Mouse (Mus musculus): ENCODE data around the gene Ccna1. TPM values are rescaled to one million over a fixed set of nuclear protein-coding genes. Genes with fewer than 3 reads are reported as not detected.

Gene Ccna1
- polyA plus RNA-seq, 1 experiment from 2014 or later = 1.7 TPM

DNA sequence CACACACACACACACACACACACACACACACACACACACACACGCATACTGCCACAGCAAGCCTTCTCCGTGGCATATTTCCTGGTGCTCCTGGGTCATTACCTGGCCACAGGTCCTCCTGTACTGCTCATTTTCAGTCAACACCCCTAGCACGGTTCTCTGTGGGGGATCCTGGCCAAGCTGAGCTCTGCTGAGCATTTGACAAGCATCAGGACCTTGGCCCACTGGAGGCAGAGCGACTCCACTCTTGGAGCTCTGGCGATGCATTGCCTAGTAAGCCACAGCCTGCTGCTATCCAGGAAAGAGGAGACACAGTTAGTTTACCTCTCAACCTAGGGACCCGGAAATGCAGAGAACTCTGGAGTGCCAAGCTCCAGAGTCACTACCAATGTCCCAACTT, 1.1 kb downstream of the Ccna1 start:
- H3K27me3 ChIP-seq (ENCODE audit: control insufficient read depth, insufficient read depth, low read length) = peaks cover 24% of the 10 kb centered on the region

DNA sequence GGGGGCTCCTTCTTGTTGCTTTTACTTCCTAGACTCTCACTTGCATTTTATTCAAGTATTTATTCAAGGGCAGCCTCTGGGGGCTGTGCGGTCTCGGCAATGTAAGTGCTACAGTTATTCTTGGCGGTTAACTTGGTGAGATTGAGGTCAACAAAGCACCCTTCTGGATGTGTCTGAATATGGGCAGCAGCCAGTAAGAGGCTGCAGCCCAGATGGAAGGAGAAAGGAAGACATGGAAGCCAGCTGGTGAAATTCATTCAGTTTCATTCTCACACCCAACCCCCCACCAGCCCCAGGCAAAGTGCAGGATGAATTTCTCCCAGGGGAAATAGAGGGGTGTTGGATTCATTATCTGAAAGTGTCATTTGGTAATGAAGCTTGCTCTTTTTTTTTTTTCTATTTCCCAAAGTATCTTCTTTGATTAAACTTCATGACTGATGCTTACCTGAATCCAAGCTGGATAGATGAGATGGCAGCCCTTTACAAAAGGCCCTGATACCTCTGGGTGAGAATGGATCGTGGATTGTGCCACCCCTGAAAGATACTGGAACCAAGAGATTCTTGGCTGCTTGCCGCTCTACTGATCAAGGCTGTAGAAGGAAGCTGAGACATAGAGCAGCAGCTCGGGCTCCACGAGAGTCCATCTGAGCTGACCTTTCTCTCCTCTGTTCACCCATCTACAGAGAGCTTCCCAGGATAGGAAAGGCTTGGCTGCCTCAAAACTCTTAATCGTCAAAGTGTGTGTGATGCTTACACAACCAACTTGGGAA, 10.5 kb downstream of the Ccna1 start:
- WGBS = 55% methylated on average over 8 of the region's 8 CpGs

More for the DNA sequence above, 1.1 kb downstream of the Ccna1 start:
- no peaks in the 10 kb centered on the region for H3K9me3 ChIP-seq (replicated peaks; ENCODE audit: control insufficient read depth, low read length)
- H3K27ac ChIP-seq (ENCODE audit: low read length) = no peak overlapping the region
- no peak overlapping the region for H3K9ac ChIP-seq (ENCODE audit: low read length)
- no peak for ATAC-seq (replicated peaks; ENCODE audit: extremely low read depth, insufficient read depth, low FRiP score)
- H3K4me3 ChIP-seq (ENCODE audit: low read length) = peak overlapping the region; percentile 52; the same call in 1 of the 2 replicates
- no peaks in the 10 kb centered on the region for H3K36me3 ChIP-seq (ENCODE audit: control insufficient read depth, insufficient read depth)
- WGBS = 45% methylated on average over 6 of the region's 6 CpGs
- peak overlapping the region; percentile 71; the same call in 1 of the 2 replicates for H3K4me2 ChIP-seq (ENCODE audit: low read depth, low read length)
- peaks cover 4% of the 10 kb centered on the region; the same call in 1 of the 2 replicates for H3K4me1 ChIP-seq (ENCODE audit: control insufficient read depth, insufficient read depth, low read length)

DNA sequence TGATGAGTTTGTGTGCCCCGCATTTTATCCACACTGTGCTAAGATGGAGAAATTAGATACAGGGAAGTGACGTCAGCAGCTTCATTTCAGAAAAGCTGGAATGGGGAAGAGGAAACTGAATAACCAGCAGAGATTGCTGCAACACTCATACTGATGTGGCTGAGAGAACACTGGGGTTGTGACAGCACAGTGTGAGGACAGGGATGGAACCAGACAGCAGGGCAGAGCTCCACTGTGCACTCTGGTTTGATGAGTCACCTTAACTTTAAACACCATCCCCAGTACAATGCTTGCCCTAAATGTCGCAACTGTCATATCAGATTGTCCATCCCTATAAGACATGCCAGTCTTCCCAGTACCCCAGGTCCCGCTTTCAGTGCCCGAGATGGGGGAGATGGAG, 17.7 kb downstream of the Ccna1 start:
- H3K4me2 ChIP-seq (ENCODE audit: low read depth, low read length) = no peak overlapping the region
- ATAC-seq (replicated peaks; ENCODE audit: extremely low read depth, insufficient read depth, low FRiP score) = no peak
- H3K4me3 ChIP-seq (ENCODE audit: low read length) = no peak overlapping the region
- H3K9ac ChIP-seq (ENCODE audit: low read length) = no peak overlapping the region
- no peaks in the 10 kb centered on the region for H3K27me3 ChIP-seq (ENCODE audit: control insufficient read depth, insufficient read depth, low read length)
- no peak overlapping the region for H3K27ac ChIP-seq (ENCODE audit: low read length)
- 78% methylated on average over 5 of the region's 5 CpGs for WGBS
- no peaks in the 10 kb centered on the region for H3K36me3 ChIP-seq (ENCODE audit: control insufficient read depth, insufficient read depth)
- no peaks in the 10 kb centered on the region for H3K9me3 ChIP-seq (replicated peaks; ENCODE audit: control insufficient read depth, low read length)
- H3K4me1 ChIP-seq (ENCODE audit: control insufficient read depth, insufficient read depth, low read length) = no peaks in the 10 kb centered on the region

More for the DNA sequence above, 10.5 kb downstream of the Ccna1 start:
- H3K4me2 ChIP-seq (ENCODE audit: low read depth, low read length) = no peak overlapping the region
- H3K4me1 ChIP-seq (ENCODE audit: control insufficient read depth, insufficient read depth, low read length) = no peaks in the 10 kb centered on the region
- H3K36me3 ChIP-seq (ENCODE audit: control insufficient read depth, insufficient read depth) = no peaks in the 10 kb centered on the region
- no peaks in the 10 kb centered on the region for H3K9me3 ChIP-seq (replicated peaks; ENCODE audit: control insufficient read depth, low read length)
- no peaks in the 10 kb centered on the region for H3K27me3 ChIP-seq (ENCODE audit: control insufficient read depth, insufficient read depth, low read length)
- no peak overlapping the region for H3K9ac ChIP-seq (ENCODE audit: low read length)
- no peak overlapping the region for H3K27ac ChIP-seq (ENCODE audit: low read length)
- ATAC-seq (replicated peaks; ENCODE audit: extremely low read depth, insufficient read depth, low FRiP score) = 0 out of 2 replicates have a peak, but pooled peaks have one; percentile 41
- no peak overlapping the region for H3K4me3 ChIP-seq (ENCODE audit: low read length)

DNA sequence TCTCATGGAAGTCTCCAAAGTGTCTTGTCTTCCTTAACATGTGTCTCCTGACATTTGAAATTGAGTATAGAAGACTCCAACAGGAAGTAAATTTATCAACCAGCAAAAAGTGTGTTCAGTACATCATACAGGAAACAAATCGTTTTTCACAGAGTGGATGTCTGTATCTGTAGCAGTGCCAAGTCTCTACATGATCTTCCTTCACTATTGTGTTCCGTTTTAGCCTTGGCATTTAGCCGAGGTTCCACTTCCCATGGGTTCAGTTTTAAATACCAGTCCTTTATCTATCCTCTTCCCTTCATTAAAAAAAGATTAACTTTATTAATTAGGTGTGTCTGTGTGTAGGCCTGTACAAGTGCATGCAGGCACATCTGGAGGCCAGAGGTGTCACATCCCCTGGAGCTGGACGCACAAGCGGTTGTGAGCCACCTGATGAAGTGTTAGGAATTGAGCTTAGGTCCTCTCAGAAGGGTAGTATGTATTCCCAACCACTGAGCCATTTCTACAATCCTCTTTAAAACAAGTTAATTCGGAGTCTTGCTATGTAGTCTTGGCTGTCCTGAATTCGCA, 27.9 kb downstream of the Ccna1 start:
- no peaks in the 10 kb centered on the region for H3K4me1 ChIP-seq (ENCODE audit: control insufficient read depth, insufficient read depth, low read length)
- no peak overlapping the region for H3K27ac ChIP-seq (ENCODE audit: low read length)
- ATAC-seq (replicated peaks; ENCODE audit: extremely low read depth, insufficient read depth, low FRiP score) = no peak
- no peaks in the 10 kb centered on the region for H3K27me3 ChIP-seq (ENCODE audit: control insufficient read depth, insufficient read depth, low read length)
- no peak overlapping the region for H3K4me3 ChIP-seq (ENCODE audit: low read length)
- H3K9ac ChIP-seq (ENCODE audit: low read length) = no peak overlapping the region
- no peaks in the 10 kb centered on the region for H3K36me3 ChIP-seq (ENCODE audit: control insufficient read depth, insufficient read depth)
- no peaks in the 10 kb centered on the region for H3K9me3 ChIP-seq (replicated peaks; ENCODE audit: control insufficient read depth, low read length)
- no peak overlapping the region for H3K4me2 ChIP-seq (ENCODE audit: low read depth, low read length)
- WGBS = 57% methylated on average over 7 of the region's 7 CpGs

DNA sequence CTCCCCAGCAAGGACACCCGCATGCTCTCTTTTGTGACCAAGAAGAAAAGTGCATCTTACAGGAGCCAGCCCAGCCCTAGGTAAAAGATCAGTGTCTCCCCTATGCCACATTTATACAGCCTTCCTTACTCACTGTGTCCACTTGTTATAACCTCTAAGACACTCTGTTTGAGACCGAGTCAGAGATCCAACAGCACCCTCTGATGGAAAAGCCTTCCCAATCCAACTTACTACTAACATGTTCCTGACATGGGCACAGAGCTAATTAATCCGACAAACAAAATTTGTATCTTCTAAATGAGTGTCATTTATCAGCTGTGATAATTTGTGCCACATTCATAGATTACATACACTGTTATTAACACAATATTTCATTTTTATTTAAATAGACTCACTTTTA, 29.8 kb downstream of the Ccna1 start:
- Histone ChIP-seq H3K4me1 (ENCODE audit: control insufficient read depth, insufficient read depth, low read length) (no peaks in the 10 kb centered on the region), H3K4me3 (ENCODE audit: low read length) (no peak overlapping the region), H3K9ac (ENCODE audit: low read length) (no peak overlapping the region), H3K36me3 (ENCODE audit: control insufficient read depth, insufficient read depth) (no peaks in the 10 kb centered on the region), H3K4me2 (ENCODE audit: low read depth, low read length) (no peak overlapping the region), H3K9me3 (replicated peaks; ENCODE audit: control insufficient read depth, low read length) (no peaks in the 10 kb centered on the region), H3K27me3 (ENCODE audit: control insufficient read depth, insufficient read depth, low read length) (no peaks in the 10 kb centered on the region), H3K27ac (ENCODE audit: low read length) (no peak overlapping the region)
- WGBS = 67% methylated on average over 3 of the region's 3 CpGs
- no peak for ATAC-seq (replicated peaks; ENCODE audit: extremely low read depth, insufficient read depth, low FRiP score)

DNA sequence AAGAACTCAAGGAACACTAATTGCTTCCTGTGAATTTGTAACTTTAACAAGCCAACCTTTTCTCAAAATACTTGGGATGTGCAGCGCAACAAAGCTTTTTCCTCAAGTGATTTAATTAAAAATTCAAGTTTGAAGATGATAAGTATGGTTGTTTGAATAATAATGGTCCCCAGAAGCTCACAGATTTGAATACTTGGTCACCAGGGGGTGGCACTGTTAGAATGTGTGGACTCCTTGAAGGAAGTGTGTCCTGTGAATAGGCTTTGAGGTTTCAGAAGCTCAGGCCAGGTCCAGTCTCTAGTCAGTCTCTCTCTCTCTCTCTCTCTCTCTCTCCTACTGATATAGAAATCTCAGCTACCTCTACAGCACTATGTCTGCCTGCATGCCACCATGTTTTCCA, 32.0 kb downstream of the Ccna1 start:
- Histone ChIP-seq H3K36me3 (ENCODE audit: control insufficient read depth, insufficient read depth) (no peaks in the 10 kb centered on the region), H3K4me3 (ENCODE audit: low read length) (no peak overlapping the region), H3K27ac (ENCODE audit: low read length) (no peak overlapping the region), H3K9ac (ENCODE audit: low read length) (no peak overlapping the region), H3K9me3 (replicated peaks; ENCODE audit: control insufficient read depth, low read length) (no peaks in the 10 kb centered on the region), H3K4me1 (ENCODE audit: control insufficient read depth, insufficient read depth, low read length) (no peaks in the 10 kb centered on the region), H3K27me3 (ENCODE audit: control insufficient read depth, insufficient read depth, low read length) (no peaks in the 10 kb centered on the region), H3K4me2 (ENCODE audit: low read depth, low read length) (no peak overlapping the region)
- 83% methylated on average over 1 of the region's 1 CpGs for WGBS
- no peak for ATAC-seq (replicated peaks; ENCODE audit: extremely low read depth, insufficient read depth, low FRiP score)

DNA sequence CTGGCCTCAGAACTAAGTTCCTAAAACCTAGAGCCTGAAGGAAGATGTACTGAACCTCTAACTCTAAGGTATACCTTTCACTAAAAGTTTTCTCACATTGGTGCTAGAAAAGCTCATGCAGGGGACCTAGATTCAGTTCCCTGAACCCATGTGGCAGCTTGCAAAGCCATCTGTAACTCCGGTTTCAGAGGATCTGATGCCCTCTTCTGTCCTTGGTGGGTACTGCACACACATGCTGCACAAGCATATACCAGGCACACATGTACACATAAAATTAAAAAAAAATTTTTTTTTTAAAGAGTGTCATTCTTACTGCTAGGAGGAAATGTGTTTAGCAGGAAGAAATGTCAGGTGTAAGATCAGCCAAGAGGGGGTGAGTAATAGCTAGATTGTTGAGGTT, 33.1 kb downstream of the Ccna1 start:
- 78% methylated on average over 1 of the region's 1 CpGs for whole genome bisulfite sequencing
- no peak for ATAC-seq (replicated peaks; ENCODE audit: extremely low read depth, insufficient read depth, low FRiP score)

DNA sequence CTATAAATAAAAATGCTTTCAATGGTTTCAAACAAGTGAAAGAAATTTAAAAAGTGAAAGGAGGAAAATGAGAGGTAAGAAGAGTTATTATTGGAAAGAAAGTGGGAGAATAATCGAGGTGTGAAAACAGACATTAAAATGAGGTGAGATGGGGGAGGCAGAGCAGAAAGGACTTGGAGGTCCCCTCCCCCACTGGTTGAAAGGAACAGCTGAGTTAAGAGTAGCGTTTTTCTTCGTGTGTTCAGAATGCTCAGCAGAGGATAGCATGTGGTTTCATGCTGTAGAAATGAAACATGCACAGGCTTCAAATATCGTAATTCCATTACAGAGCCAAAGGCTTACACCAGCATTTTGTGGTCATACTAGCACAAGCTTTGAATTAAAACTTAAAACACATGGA, 42.8 kb downstream of the Ccna1 start:
- Histone ChIP-seq H3K4me1 (ENCODE audit: control insufficient read depth, insufficient read depth, low read length) (no peaks in the 10 kb centered on the region), H3K4me3 (ENCODE audit: low read length) (no peak overlapping the region), H3K27me3 (ENCODE audit: control insufficient read depth, insufficient read depth, low read length) (no peaks in the 10 kb centered on the region), H3K4me2 (ENCODE audit: low read depth, low read length) (no peak overlapping the region), H3K36me3 (ENCODE audit: control insufficient read depth, insufficient read depth) (no peaks in the 10 kb centered on the region), H3K27ac (ENCODE audit: low read length) (no peak overlapping the region), H3K9me3 (replicated peaks; ENCODE audit: control insufficient read depth, low read length) (no peaks in the 10 kb centered on the region), H3K9ac (ENCODE audit: low read length) (no peak overlapping the region)
- 48% methylated on average over 4 of the region's 4 CpGs for WGBS
- no peak for ATAC-seq (replicated peaks; ENCODE audit: extremely low read depth, insufficient read depth, low FRiP score)

More for the DNA sequence above, 33.1 kb downstream of the Ccna1 start:
- Histone ChIP-seq H3K27ac (ENCODE audit: low read length) (no peak overlapping the region), H3K4me1 (ENCODE audit: control insufficient read depth, insufficient read depth, low read length) (no peaks in the 10 kb centered on the region), H3K9ac (ENCODE audit: low read length) (no peak overlapping the region), H3K27me3 (ENCODE audit: control insufficient read depth, insufficient read depth, low read length) (no peaks in the 10 kb centered on the region), H3K9me3 (replicated peaks; ENCODE audit: control insufficient read depth, low read length) (no peaks in the 10 kb centered on the region), H3K4me3 (ENCODE audit: low read length) (no peak overlapping the region), H3K36me3 (ENCODE audit: control insufficient read depth, insufficient read depth) (no peaks in the 10 kb centered on the region), H3K4me2 (ENCODE audit: low read depth, low read length) (no peak overlapping the region)

DNA sequence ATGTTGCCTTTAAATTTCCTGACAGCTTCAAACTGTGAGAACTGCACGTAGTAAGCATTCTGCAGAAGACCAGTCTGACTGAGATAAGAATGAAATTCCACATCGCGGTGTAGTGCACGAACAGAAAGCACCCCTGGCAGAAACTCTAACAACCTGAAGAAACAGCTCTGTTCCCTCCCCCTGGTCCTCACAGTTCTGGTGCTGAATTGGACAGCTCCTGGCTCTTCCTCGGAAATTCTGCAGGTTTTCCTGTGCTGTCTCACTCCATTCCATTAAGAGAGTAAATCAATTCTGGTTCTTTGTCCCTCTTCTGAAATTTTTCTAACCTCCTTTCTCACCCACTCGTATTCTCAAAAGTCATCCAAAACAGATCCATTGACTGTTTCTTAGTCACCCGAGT, 43.6 kb downstream of the Ccna1 start:
- Histone ChIP-seq H3K36me3 (ENCODE audit: control insufficient read depth, insufficient read depth) (no peaks in the 10 kb centered on the region), H3K27ac (ENCODE audit: low read length) (no peak overlapping the region), H3K4me2 (ENCODE audit: low read depth, low read length) (no peak overlapping the region), H3K9ac (ENCODE audit: low read length) (no peak overlapping the region), H3K9me3 (replicated peaks; ENCODE audit: control insufficient read depth, low read length) (no peaks in the 10 kb centered on the region), H3K4me3 (ENCODE audit: low read length) (no peak overlapping the region), H3K27me3 (ENCODE audit: control insufficient read depth, insufficient read depth, low read length) (no peaks in the 10 kb centered on the region), H3K4me1 (ENCODE audit: control insufficient read depth, insufficient read depth, low read length) (no peaks in the 10 kb centered on the region)
- no peak for ATAC-seq (replicated peaks; ENCODE audit: extremely low read depth, insufficient read depth, low FRiP score)
- WGBS = 17% methylated on average over 7 of the region's 7 CpGs

Measured in heart, embryonic 16.5 days (tissue).